Mouse (Mus musculus): ENCODE results near the gene Olfr71.

DNA sequence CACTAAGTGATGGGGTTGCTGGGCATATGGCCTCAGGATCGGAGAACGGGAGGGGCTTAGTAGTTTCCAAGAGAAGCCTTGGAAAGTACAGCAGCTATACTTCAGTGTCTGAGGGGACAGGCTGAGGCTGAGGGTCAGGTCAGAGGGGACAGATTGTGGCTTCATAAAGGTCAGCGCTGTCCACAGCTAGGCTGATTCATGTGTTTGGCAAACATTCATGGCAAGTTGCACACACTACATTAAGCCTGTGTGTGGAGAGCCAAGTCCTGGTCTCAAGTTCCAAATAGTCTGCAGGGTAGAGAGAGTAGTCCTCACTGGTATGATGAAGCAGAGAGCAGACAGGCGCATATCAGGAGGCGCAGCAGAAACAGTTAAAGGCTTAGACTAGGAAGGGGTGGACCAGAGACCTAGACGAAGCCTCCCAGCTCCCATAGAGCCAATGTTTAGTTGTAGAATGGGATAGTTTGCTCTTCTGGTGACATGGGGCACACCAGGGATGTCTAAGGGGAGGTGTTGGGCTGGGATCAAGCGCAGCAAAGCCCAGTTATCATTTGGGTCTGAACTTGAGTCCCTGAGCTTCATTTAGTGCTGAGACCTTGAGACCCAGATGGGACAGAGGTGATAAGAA, 30.5 kb downstream of the Olfr71 start:
- no peak for TF ChIP-seq CTCF (IDR thresholded peaks at IDR 0.05; ENCODE audit: insufficient read depth, low read length)
- TF ChIP-seq POLR2A (IDR thresholded peaks at IDR 0.05; ENCODE audit: borderline replicate concordance, extremely low read depth, low read depth, low read length): no peak
